In the genomic region with DNA sequence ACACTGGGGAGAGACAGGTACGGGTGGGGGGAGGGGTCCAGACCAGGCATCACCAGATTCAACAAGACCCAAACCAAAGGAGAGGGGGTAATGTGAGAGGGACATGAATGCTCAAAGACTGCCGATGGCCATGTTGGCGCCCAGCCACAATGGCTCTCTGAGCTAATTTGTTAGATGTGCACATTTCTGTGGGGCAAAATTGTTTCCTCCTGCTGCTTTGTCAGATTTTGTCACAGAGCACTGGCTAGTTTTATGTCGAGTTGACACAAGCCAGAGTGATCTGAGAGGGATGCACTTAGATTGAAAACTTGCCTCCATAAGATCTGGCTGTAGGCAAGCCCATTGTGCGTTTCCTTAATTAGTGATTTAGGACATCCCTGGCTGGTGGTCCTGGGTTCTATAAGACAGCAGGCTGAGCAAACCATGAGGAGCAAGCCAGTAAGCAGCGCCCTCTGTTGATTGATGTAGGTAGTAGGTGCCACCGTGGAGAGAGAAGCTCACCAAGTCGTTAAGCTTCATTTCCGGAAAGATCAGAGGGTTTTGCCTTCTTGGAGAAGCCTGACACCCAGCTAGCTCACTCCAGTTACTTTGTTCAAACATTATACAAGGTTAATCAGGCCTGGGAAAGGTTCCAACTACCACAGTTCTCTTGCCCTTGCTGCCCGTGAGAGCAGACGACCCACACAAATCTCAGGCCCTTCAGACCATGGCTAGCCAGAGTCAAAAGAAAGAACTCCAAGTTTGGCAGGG, we compare ENCODE assay signal across 8 mouse cellular contexts.
A peak's percentile ranks its signal among the peaks of the same experiment; 100 is the strongest.
DNase-seq lines count a peak whose midpoint lies in the region; ATAC-seq lines count a peak whose summit lies in the region.

No protein-coding gene starts in this region.

- 68% methylated on average over 11 of the region's 11 CpGs for WGBS in heart, embryonic 12.5 days
- 75% methylated on average over 11 of the region's 11 CpGs for WGBS in midbrain, embryonic 16.5 days
- WGBS in midbrain, embryonic 13.5 days: 76% methylated on average over 11 of the region's 11 CpGs
- WGBS in kidney, embryonic 15.5 days: 57% methylated on average over 11 of the region's 11 CpGs
- 59% methylated on average over 11 of the region's 11 CpGs for WGBS in stomach, embryonic 15.5 days

- H3K4me3 ChIP-seq in heart, embryonic 12.5 days: no peak overlapping the region
- no peak overlapping the region for H3K4me3 ChIP-seq in midbrain, embryonic 16.5 days (ENCODE audit: low read depth, low read length)
- no peak overlapping the region for H3K4me3 ChIP-seq in midbrain, embryonic 13.5 days (replicated peaks)
- H3K4me3 ChIP-seq in kidney, embryonic 15.5 days (replicated peaks): no peak overlapping the region
- no peak overlapping the region for H3K4me3 ChIP-seq in stomach, embryonic 15.5 days (replicated peaks)

- no peaks in the 10 kb centered on the region for H3K27me3 ChIP-seq in heart, embryonic 12.5 days (replicated peaks)
- no peaks in the 10 kb centered on the region for H3K27me3 ChIP-seq in midbrain, embryonic 16.5 days (ENCODE audit: control insufficient read depth, insufficient read depth, low read depth, low read length)
- no peaks in the 10 kb centered on the region for H3K27me3 ChIP-seq in midbrain, embryonic 13.5 days
- no peaks in the 10 kb centered on the region for H3K27me3 ChIP-seq in kidney, embryonic 15.5 days
- H3K27me3 ChIP-seq in stomach, embryonic 15.5 days (replicated peaks): no peaks in the 10 kb centered on the region

- no peak for DNase-seq in heart, postnatal 25 days (ENCODE audit: low spot score)
- DNase-seq in left cerebral cortex, postnatal 25 days (ENCODE audit: low spot score in 2 of 2): no peak
- no peak for DNase-seq in left cerebral cortex, adult 8-10 months (ENCODE audit: low spot score in 2 of 2)

- no peak for ATAC-seq in heart, embryonic 12.5 days (ENCODE audit: insufficient number of reproducible peaks, low FRiP score)
- ATAC-seq in midbrain, embryonic 16.5 days: no peak
- no peak for ATAC-seq in midbrain, embryonic 13.5 days
- ATAC-seq in kidney, embryonic 15.5 days (replicated peaks; ENCODE audit: low FRiP score): 0 out of 2 replicates have a peak, but pooled peaks have one; percentile 44
- ATAC-seq in stomach, embryonic 15.5 days (ENCODE audit: insufficient read depth, low FRiP score, low read depth): no peak

- intact Hi-C loops in heart, postnatal 25 days (cut with DNase I): no loop called here
- intact Hi-C loops in left cerebral cortex, postnatal 25 days (cut with DNase I): no loop called here

- 0 out of 2 replicates have a peak, but pooled peaks cover 6% of the 10 kb centered on the region for H3K4me1 ChIP-seq in heart, embryonic 12.5 days (replicated peaks)
- H3K4me1 ChIP-seq in midbrain, embryonic 16.5 days (ENCODE audit: control insufficient read depth, insufficient read depth, low read length): no peaks in the 10 kb centered on the region
- H3K4me1 ChIP-seq in midbrain, embryonic 13.5 days (replicated peaks): peaks cover 8% of the 10 kb centered on the region
- peaks cover 19% of the 10 kb centered on the region for H3K4me1 ChIP-seq in kidney, embryonic 15.5 days
- H3K4me1 ChIP-seq in stomach, embryonic 15.5 days: no peaks in the 10 kb centered on the region

- peak overlapping the region; percentile 62 for H3K4me2 ChIP-seq in heart, embryonic 12.5 days
- H3K4me2 ChIP-seq in midbrain, embryonic 16.5 days (ENCODE audit: low read length): no peak overlapping the region
- no peak overlapping the region for H3K4me2 ChIP-seq in midbrain, embryonic 13.5 days (replicated peaks)
- H3K4me2 ChIP-seq in kidney, embryonic 15.5 days: peak overlapping the region; percentile 55; the same call in 1 of the 2 replicates
- H3K4me2 ChIP-seq in stomach, embryonic 15.5 days: peak overlapping the region; percentile 50

- no peak overlapping the region for H3K27ac ChIP-seq in heart, embryonic 12.5 days (ENCODE audit: poor library complexity, severe bottlenecking)
- H3K27ac ChIP-seq in midbrain, embryonic 16.5 days (ENCODE audit: low read length): peak overlapping the region; percentile 55; the same call in 1 of the 2 replicates
- H3K27ac ChIP-seq in midbrain, embryonic 13.5 days: no peak overlapping the region
- no peak overlapping the region for H3K27ac ChIP-seq in kidney, embryonic 15.5 days
- no peak overlapping the region for H3K27ac ChIP-seq in stomach, embryonic 15.5 days

- H3K36me3 ChIP-seq in heart, embryonic 12.5 days: no peaks in the 10 kb centered on the region
- no peaks in the 10 kb centered on the region for H3K36me3 ChIP-seq in midbrain, embryonic 16.5 days (ENCODE audit: control insufficient read depth, insufficient read depth, low read length)
- H3K36me3 ChIP-seq in midbrain, embryonic 13.5 days: no peaks in the 10 kb centered on the region
- no peaks in the 10 kb centered on the region for H3K36me3 ChIP-seq in kidney, embryonic 15.5 days
- no peaks in the 10 kb centered on the region for H3K36me3 ChIP-seq in stomach, embryonic 15.5 days

- no peak overlapping the region for H3K9ac ChIP-seq in heart, embryonic 12.5 days
- H3K9ac ChIP-seq in midbrain, embryonic 16.5 days (ENCODE audit: low read depth, low read length): no peak overlapping the region
- H3K9ac ChIP-seq in midbrain, embryonic 13.5 days (replicated peaks): no peak overlapping the region
- no peak overlapping the region for H3K9ac ChIP-seq in kidney, embryonic 15.5 days
- no peak overlapping the region for H3K9ac ChIP-seq in stomach, embryonic 15.5 days

- 0 out of 2 replicates have a peak, but pooled peaks cover 3% of the 10 kb centered on the region for H3K9me3 ChIP-seq in heart, embryonic 12.5 days (replicated peaks)
- H3K9me3 ChIP-seq in midbrain, embryonic 16.5 days (replicated peaks; ENCODE audit: control insufficient read depth, low read length, poor library complexity, severe bottlenecking): no peaks in the 10 kb centered on the region
- no peaks in the 10 kb centered on the region for H3K9me3 ChIP-seq in midbrain, embryonic 13.5 days
- no peaks in the 10 kb centered on the region for H3K9me3 ChIP-seq in kidney, embryonic 15.5 days (replicated peaks)
- H3K9me3 ChIP-seq in stomach, embryonic 15.5 days: no peaks in the 10 kb centered on the region

Comparison
In these comparisons a context has a peak if more than half of its experiments do, and no peak if none do; other contexts are left out.
1. H3K4me2 ChIP-seq: peak in heart, embryonic 12.5 days (single experiment), kidney, embryonic 15.5 days (single experiment) and stomach, embryonic 15.5 days (single experiment); none in midbrain, embryonic 16.5 days (single experiment) and midbrain, embryonic 13.5 days (single experiment).